Mouse (Mus musculus) heart, embryonic 10.5 days (tissue): ENCODE data around the gene Mak. TPM values are rescaled to one million over a fixed set of nuclear protein-coding genes. Genes with fewer than 3 reads are reported as not detected.
A peak's percentile ranks its signal among the peaks of the same experiment; 100 is the strongest.
"Not testable (repeated sequence)": the region's sequence is repeated elsewhere in the genome, so short reads cannot be mapped to it uniquely, and the experiment has no call there.

Experiments used
- DNase-seq: peaks from one replicate; pipeline ENCODE4 v3.0.0-alpha.2; 2017; ENCODE audit warnings: low spot score
- H3K27ac ChIP-seq: fragments of 300-500 bp; sonication (generic); 2 replicates; pipeline ENCODE4 v1.5.1; 2016; ENCODE audit warnings: mild to moderate bottlenecking
- H3K27me3 ChIP-seq: fragments of 300-500 bp; sonication (generic); 2 replicates; pipeline ENCODE4 v1.6.1; 2016; ENCODE audit warnings: mild to moderate bottlenecking; ENCODE audit not compliant: poor library complexity, insufficient read depth, severe bottlenecking
- H3K36me3 ChIP-seq: fragments of 300-500 bp; sonication (generic); 2 replicates; pipeline ENCODE4 v1.6.1; 2016; ENCODE audit warnings: mild to moderate bottlenecking, moderate library complexity
- H3K4me1 ChIP-seq: fragments of 300-500 bp; sonication (generic); 2 replicates; pipeline ENCODE4 v1.6.1; 2016; ENCODE audit warnings: mild to moderate bottlenecking
- H3K4me3 ChIP-seq: fragments of 300-500 bp; sonication (generic); 2 replicates; pipeline ENCODE4 v1.5.1; 2016; ENCODE audit warnings: mild to moderate bottlenecking, moderate library complexity
- H3K9me3 ChIP-seq: fragments of 300-500 bp; sonication (generic); 2 replicates; pipeline ENCODE4 v1.6.1; 2016; ENCODE audit warnings: mild to moderate bottlenecking, moderate library complexity
- WGBS: fragments of 180-500 bp; shearing (Covaris S2); methylation state at CpG from one replicate; pipeline ENCODE4 v1.1.7; 2016; 5-methylcytosine and 5-hydroxymethylcytosine counted together
- polyA plus RNA-seq: library from polyadenylated mRNA; unstranded; fragments of >200 nt; fragmentation: Nextera tagmentation; extraction: Ambion mirVana; gene quantifications from 2 replicates; pipeline ENCODE4 v1.2.1, GENCODE M21; 2016

The Mak gene
- polyA plus RNA-seq, 1 experiment from 2014 or later: 0.53 TPM

GRCm38 (mm10) chr13:41006244-41006643 lies 73.3 kb downstream of the Mak start:
- no peak overlapping the region for H3K27ac ChIP-seq
- 93% methylated on average over 4 of the region's 4 CpGs for WGBS
- H3K36me3 ChIP-seq: peaks cover 73% of the 10 kb centered on the region
- no peaks in the 10 kb centered on the region for H3K27me3 ChIP-seq
- no peaks in the 10 kb centered on the region for H3K9me3 ChIP-seq
- no peak overlapping the region for H3K4me3 ChIP-seq
- DNase-seq: no peak
- H3K4me1 ChIP-seq: peaks cover 8% of the 10 kb centered on the region

- DNase-seq: no peak
- Histone ChIP-seq H3K4me3 (peak overlapping the region; percentile 86), H3K9me3 (no peaks in the 10 kb centered on the region), H3K36me3 (peaks cover 31% of the 10 kb centered on the region), H3K27ac (no peak overlapping the region), H3K27me3 (no peaks in the 10 kb centered on the region), H3K4me1 (peaks cover 14% of the 10 kb centered on the region)
- 83% methylated on average over 5 of the region's 5 CpGs for WGBS
These were observed 77.5 kb downstream of the Mak start for GRCm38 (mm10) chr13:41002001-41002400.

- H3K27ac ChIP-seq: peak within 1 kb of the TSS; percentile 95
- peak; percentile 96 for DNase-seq
- WGBS: under 1% methylated on average over 58 of the region's 58 CpGs
These were observed 78.4 kb downstream of the Mak start, which contains the start of gene Pak1ip1 for GRCm38 (mm10) chr13:41000926-41001639. Gene Pak1ip1 (plus strand): TSS chr13:41001023.

GRCm38 (mm10) chr13:41000140-41000925 lies 79.2 kb downstream of the Mak start:
- H3K4me3 ChIP-seq: peak overlapping the region; percentile 86
- H3K27me3 ChIP-seq: no peaks in the 10 kb centered on the region
- WGBS: under 1% methylated on average over 25 of the region's 25 CpGs
- peak; percentile 78 for DNase-seq
- peaks cover 15% of the 10 kb centered on the region for H3K36me3 ChIP-seq
- peaks cover 14% of the 10 kb centered on the region for H3K4me1 ChIP-seq
- peak overlapping the region; percentile 95 for H3K27ac ChIP-seq
- H3K9me3 ChIP-seq: no peaks in the 10 kb centered on the region

More at GRCm38 (mm10) chr13:41000926-41001639, 78.4 kb downstream of the Mak start, which contains the start of gene Pak1ip1:
- Histone ChIP-seq H3K4me3 (peak within 1 kb of the TSS; percentile 86), H3K4me1 (peaks cover 14% of the 10 kb centered on the region), H3K9me3 (no peaks in the 10 kb centered on the region), H3K27me3 (no peaks in the 10 kb centered on the region), H3K36me3 (peaks cover 22% of the 10 kb centered on the region)

- DNase-seq, H3K4me3 ChIP-seq, H3K27ac ChIP-seq, H3K9me3 ChIP-seq, H3K36me3 ChIP-seq, H3K27me3 ChIP-seq: not testable (repeated sequence)
- 85% methylated on average over 5 of the region's 5 CpGs for whole genome bisulfite sequencing
- H3K4me1 ChIP-seq: peaks cover 23% of the 10 kb centered on the region
These were observed 81.0 kb downstream of the Mak start for GRCm38 (mm10) chr13:40998537-40998936.

- Histone ChIP-seq H3K36me3 (no peaks in the 10 kb centered on the region), H3K4me3 (no peak overlapping the region), H3K4me1 (peaks cover 10% of the 10 kb centered on the region; the same call in 1 of the 2 replicates), H3K27me3 (no peaks in the 10 kb centered on the region), H3K9me3 (no peaks in the 10 kb centered on the region), H3K27ac (peak overlapping the region; percentile 59)
- DNase-seq: no peak
- WGBS: 36% methylated on average over 8 of the region's 8 CpGs
These were observed 84.8 kb downstream of the Mak start for GRCm38 (mm10) chr13:40994487-40995263.

GRCm38 (mm10) chr13:40988418-40988817 lies 91.1 kb downstream of the Mak start:
- DNase-seq: no peak
- Histone ChIP-seq H3K27ac (no peak overlapping the region), H3K36me3 (no peaks in the 10 kb centered on the region), H3K4me3 (no peak overlapping the region), H3K9me3 (no peaks in the 10 kb centered on the region), H3K4me1 (no peaks in the 10 kb centered on the region), H3K27me3 (no peaks in the 10 kb centered on the region)
- WGBS: 61% methylated on average over 2 of the region's 2 CpGs

GRCm38 (mm10) chr13:40987608-40988303 lies 91.8 kb downstream of the Mak start:
- H3K4me3 ChIP-seq, H3K36me3 ChIP-seq, H3K27ac ChIP-seq, H3K4me1 ChIP-seq, H3K27me3 ChIP-seq, DNase-seq, H3K9me3 ChIP-seq: not testable (repeated sequence)
- 54% methylated on average over 4 of the region's 4 CpGs for WGBS

GRCm38 (mm10) chr13:40986081-40986480 lies 93.4 kb downstream of the Mak start:
- no peak overlapping the region for H3K27ac ChIP-seq
- 87% methylated on average over 5 of the region's 5 CpGs for WGBS
- no peaks in the 10 kb centered on the region for H3K27me3 ChIP-seq
- no peaks in the 10 kb centered on the region for H3K9me3 ChIP-seq
- no peak for DNase-seq
- no peaks in the 10 kb centered on the region for H3K4me1 ChIP-seq
- no peaks in the 10 kb centered on the region for H3K36me3 ChIP-seq
- no peak overlapping the region for H3K4me3 ChIP-seq

- H3K27me3 ChIP-seq: no peaks in the 10 kb centered on the region
- no peaks in the 10 kb centered on the region for H3K4me1 ChIP-seq
- H3K9me3 ChIP-seq: no peaks in the 10 kb centered on the region
- H3K4me3 ChIP-seq: no peak overlapping the region
- H3K27ac ChIP-seq: no peak overlapping the region
- DNase-seq: no peak
- H3K36me3 ChIP-seq: no peaks in the 10 kb centered on the region
- 73% methylated on average over 1 of the region's 1 CpGs for WGBS
These were observed 96.7 kb downstream of the Mak start for GRCm38 (mm10) chr13:40982759-40983158.

GRCm38 (mm10) chr13:40979321-40979720 lies 100.2 kb downstream of the Mak start:
- Histone ChIP-seq H3K27me3 (no peaks in the 10 kb centered on the region), H3K4me3 (no peak overlapping the region), H3K36me3 (no peaks in the 10 kb centered on the region), H3K9me3 (no peaks in the 10 kb centered on the region), H3K27ac (no peak overlapping the region), H3K4me1 (no peaks in the 10 kb centered on the region)
- no peak for DNase-seq
- WGBS: 52% methylated on average over 2 of the region's 2 CpGs

- no peak overlapping the region for H3K27ac ChIP-seq
These were observed 100.9 kb downstream of the Mak start for GRCm38 (mm10) chr13:40978652-40979051.

More at GRCm38 (mm10) chr13:40978652-40979051, 100.9 kb downstream of the Mak start:
- H3K36me3 ChIP-seq: no peaks in the 10 kb centered on the region
- DNase-seq: no peak
- no peaks in the 10 kb centered on the region for H3K9me3 ChIP-seq
- WGBS: 70% methylated on average over 4 of the region's 4 CpGs
- no peak overlapping the region for H3K4me3 ChIP-seq
- no peaks in the 10 kb centered on the region for H3K4me1 ChIP-seq
- no peaks in the 10 kb centered on the region for H3K27me3 ChIP-seq
